Mouse (Mus musculus) kidney, embryonic 16.5 days (tissue): ENCODE results near the gene Gnaq. TPM values are rescaled to one million over a fixed set of nuclear protein-coding genes. Genes with fewer than 3 reads are reported as not detected.

ENCODE experiments used
- ATAC-seq: fragments of 200-750 bp; cut with Nextera tagmentation; 2 replicates; pipeline ENCODE4 v1.8.0; 2017; ENCODE audit warnings: moderate TSS enrichment; ENCODE audit not compliant: low FRiP score, low TSS enrichment
- H3K27ac ChIP-seq: fragments of 300-500 bp; sonication (generic); 2 replicates; pipeline ENCODE4 v1.5.1; 2014; ENCODE audit warnings: low read length
- H3K27me3 ChIP-seq: fragments of 300-500 bp; sonication (generic); 2 replicates; pipeline ENCODE4 v1.6.1; 2014; ENCODE audit warnings: low read length, control low read depth, mixed read lengths; ENCODE audit not compliant: insufficient read depth
- H3K36me3 ChIP-seq: fragments of 300-500 bp; sonication (generic); 2 replicates; pipeline ENCODE4 v1.6.1; 2014; ENCODE audit warnings: low read length, control low read depth, mixed read lengths; ENCODE audit not compliant: insufficient read depth
- H3K4me1 ChIP-seq: fragments of 300-500 bp; sonication (generic); 2 replicates; pipeline ENCODE4 v1.6.1; 2014; ENCODE audit warnings: low read length, control low read depth, mixed read lengths; ENCODE audit not compliant: insufficient read depth
- H3K4me2 ChIP-seq: fragments of 300-500 bp; sonication (generic); replicated peaks from 2 replicates; pipeline ENCODE4 v1.6.1; 2014; ENCODE audit warnings: low read depth, low read length
- H3K4me3 ChIP-seq: fragments of 300-500 bp; sonication (generic); 2 replicates; pipeline ENCODE4 v1.5.1; 2014; ENCODE audit warnings: mild to moderate bottlenecking, low read length
- H3K9ac ChIP-seq: fragments of 300-500 bp; sonication (generic); replicated peaks from 2 replicates; pipeline ENCODE4 v1.6.1; 2014; ENCODE audit warnings: low read length
- H3K9me3 ChIP-seq: fragments of 300-500 bp; sonication (generic); 2 replicates; pipeline ENCODE4 v1.6.1; 2016; ENCODE audit warnings: low read length, control low read depth
- WGBS: fragments of 180-500 bp; shearing (Covaris S2); extraction: QIAGEN DNeasy Blood & Tissue Kit; methylation state at CpG from one replicate; pipeline ENCODE4 v1.1.7; 2014; 5-methylcytosine and 5-hydroxymethylcytosine counted together
- polyA plus RNA-seq: library from polyadenylated mRNA; unstranded; fragments of >200 nt; fragmentation: Nextera tagmentation; extraction: Ambion mirVana; gene quantifications from 2 replicates; pipeline ENCODE4 v1.2.1, GENCODE M21; 2015

The Gnaq gene
- polyA plus RNA-seq, 1 experiment from 2014 or later: 40.0 TPM

- no peaks in the 10 kb centered on the region for H3K27me3 ChIP-seq
- ATAC-seq: no peak
- H3K9ac ChIP-seq: no peak overlapping the region
Measured at GRCm38 (mm10) chr19:16329648-16330047, 197.0 kb downstream of the Gnaq start.

GRCm38 (mm10) chr19:16330161-16330560 is 197.5 kb downstream of the Gnaq start:
- no peak overlapping the region for H3K4me2 ChIP-seq
- no peak overlapping the region for H3K4me3 ChIP-seq
- H3K9ac ChIP-seq: no peak overlapping the region
- no peak overlapping the region for H3K27ac ChIP-seq
- no peak for ATAC-seq
- no peaks in the 10 kb centered on the region; the same call in 1 of the 2 replicates for H3K36me3 ChIP-seq
- 74% methylated on average over 7 of the region's 7 CpGs for WGBS
- H3K9me3 ChIP-seq: no peaks in the 10 kb centered on the region
- H3K27me3 ChIP-seq: no peaks in the 10 kb centered on the region
- peaks cover 43% of the 10 kb centered on the region for H3K4me1 ChIP-seq

More at GRCm38 (mm10) chr19:16329648-16330047, 197.0 kb downstream of the Gnaq start:
- Histone ChIP-seq H3K27ac (no peak overlapping the region), H3K36me3 (no peaks in the 10 kb centered on the region; the same call in 1 of the 2 replicates), H3K4me1 (peaks cover 47% of the 10 kb centered on the region), H3K4me2 (no peak overlapping the region), H3K4me3 (no peak overlapping the region), H3K9me3 (no peaks in the 10 kb centered on the region)
- 89% methylated on average over 6 of the region's 6 CpGs for WGBS

GRCm38 (mm10) chr19:16331047-16331446 is 198.4 kb downstream of the Gnaq start:
- ATAC-seq: no peak
- H3K4me1 ChIP-seq: peaks cover 34% of the 10 kb centered on the region
- no peak overlapping the region for H3K4me2 ChIP-seq
- WGBS: 90% methylated on average over 6 of the region's 6 CpGs
- H3K9me3 ChIP-seq: no peaks in the 10 kb centered on the region
- no peak overlapping the region for H3K4me3 ChIP-seq
- peaks cover 6% of the 10 kb centered on the region; the same call in 1 of the 2 replicates for H3K36me3 ChIP-seq
- H3K9ac ChIP-seq: no peak overlapping the region
- H3K27ac ChIP-seq: no peak overlapping the region
- no peaks in the 10 kb centered on the region for H3K27me3 ChIP-seq

DNA sequence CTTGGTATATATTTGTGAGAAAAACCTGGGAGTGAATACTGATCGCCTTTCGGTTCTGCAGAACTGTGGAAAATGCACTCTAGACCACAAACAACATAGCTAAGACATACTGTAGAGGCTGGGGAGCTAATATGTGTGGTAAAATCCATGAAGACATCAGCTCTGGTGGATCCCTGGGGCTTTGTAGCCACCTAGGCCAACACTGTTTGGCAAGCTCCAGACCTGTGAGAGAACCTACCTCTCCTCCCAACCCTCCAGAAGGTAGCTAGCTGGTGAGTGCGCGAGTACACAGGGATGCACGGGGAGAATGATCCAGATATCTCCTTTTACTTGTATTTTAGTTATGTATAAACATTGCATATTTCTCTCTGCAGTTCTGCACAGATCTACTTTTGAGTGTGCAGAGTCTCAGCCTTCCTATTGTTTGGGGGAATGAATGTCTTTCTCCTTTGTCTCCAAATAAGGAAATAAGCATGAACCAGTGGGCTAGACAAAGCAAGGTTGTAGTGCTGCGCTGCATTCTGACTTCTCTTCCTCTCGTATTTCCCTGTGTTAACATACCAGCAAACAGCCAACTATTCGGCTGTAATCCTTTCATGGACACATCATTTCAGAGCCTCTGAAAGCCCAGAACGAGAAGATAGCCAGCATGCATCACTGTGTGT is 205.4 kb downstream of the Gnaq start:
- no peak for ATAC-seq
- H3K4me3 ChIP-seq: no peak overlapping the region
- no peak overlapping the region for H3K27ac ChIP-seq
- no peaks in the 10 kb centered on the region for H3K27me3 ChIP-seq
- peaks cover 6% of the 10 kb centered on the region; the same call in 1 of the 2 replicates for H3K36me3 ChIP-seq
- H3K9ac ChIP-seq: no peak overlapping the region
- no peaks in the 10 kb centered on the region for H3K9me3 ChIP-seq
- H3K4me1 ChIP-seq: no peaks in the 10 kb centered on the region
- WGBS: 84% methylated on average over 9 of the region's 9 CpGs
- H3K4me2 ChIP-seq: no peak overlapping the region

- Histone ChIP-seq H3K9me3 (no peaks in the 10 kb centered on the region), H3K4me1 (no peaks in the 10 kb centered on the region), H3K36me3 (peaks cover 6% of the 10 kb centered on the region; the same call in 1 of the 2 replicates), H3K4me3 (no peak overlapping the region), H3K9ac (no peak overlapping the region), H3K4me2 (no peak overlapping the region), H3K27me3 (no peaks in the 10 kb centered on the region), H3K27ac (no peak overlapping the region)
- WGBS: 82% methylated on average over 4 of the region's 4 CpGs
- ATAC-seq: no peak
Measured at GRCm38 (mm10) chr19:16339954-16340586, 207.4 kb downstream of the Gnaq start.

DNA sequence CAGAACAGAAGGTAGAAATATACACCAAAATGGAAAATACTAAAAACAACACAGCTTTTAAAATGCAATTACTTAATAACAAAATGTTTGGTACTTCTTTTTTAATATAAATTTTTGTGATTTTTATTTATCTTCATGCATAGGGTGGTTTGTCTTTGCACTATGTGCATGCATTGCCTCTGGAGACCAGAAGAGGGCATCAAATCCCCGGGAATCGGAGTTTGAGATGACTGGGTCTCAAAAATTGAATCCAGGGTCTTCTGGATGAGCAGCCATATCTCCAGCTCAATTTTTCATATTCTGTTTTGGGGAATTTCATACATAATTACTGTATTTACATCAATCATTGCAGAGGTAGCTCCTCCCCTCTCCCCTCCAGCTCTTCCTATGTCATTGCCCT is 210.1 kb downstream of the Gnaq start:
- H3K4me1 ChIP-seq: no peaks in the 10 kb centered on the region
- H3K27ac ChIP-seq: no peak overlapping the region
- ATAC-seq: no peak
- no peaks in the 10 kb centered on the region for H3K27me3 ChIP-seq
- H3K9ac ChIP-seq: no peak overlapping the region
- no peaks in the 10 kb centered on the region for H3K36me3 ChIP-seq
- H3K4me2 ChIP-seq: no peak overlapping the region
- 87% methylated on average over 2 of the region's 2 CpGs for WGBS
- no peak overlapping the region for H3K4me3 ChIP-seq
- H3K9me3 ChIP-seq: no peaks in the 10 kb centered on the region

- WGBS: 94% methylated on average over 2 of the region's 2 CpGs
- Histone ChIP-seq H3K4me2 (no peak overlapping the region), H3K4me1 (no peaks in the 10 kb centered on the region), H3K9ac (no peak overlapping the region), H3K9me3 (no peaks in the 10 kb centered on the region), H3K4me3 (no peak overlapping the region), H3K27ac (no peak overlapping the region), H3K36me3 (no peaks in the 10 kb centered on the region), H3K27me3 (no peaks in the 10 kb centered on the region)
- no peak for ATAC-seq
Measured at GRCm38 (mm10) chr19:16345516-16345915, 212.9 kb downstream of the Gnaq start.

- no peaks in the 10 kb centered on the region for H3K36me3 ChIP-seq
- H3K27ac ChIP-seq: no peak overlapping the region
- no peak overlapping the region for H3K9ac ChIP-seq
- no peaks in the 10 kb centered on the region for H3K4me1 ChIP-seq
- WGBS: 92% methylated on average over 3 of the region's 3 CpGs
- H3K4me3 ChIP-seq: no peak overlapping the region
- H3K9me3 ChIP-seq: no peaks in the 10 kb centered on the region
- no peak for ATAC-seq
- H3K27me3 ChIP-seq: no peaks in the 10 kb centered on the region
- H3K4me2 ChIP-seq: no peak overlapping the region
Measured at GRCm38 (mm10) chr19:16347037-16347436, 214.4 kb downstream of the Gnaq start.

- no peak overlapping the region for H3K4me3 ChIP-seq
- peaks cover 6% of the 10 kb centered on the region for H3K4me1 ChIP-seq
- no peaks in the 10 kb centered on the region for H3K36me3 ChIP-seq
Measured at GRCm38 (mm10) chr19:16353701-16354136, 221.1 kb downstream of the Gnaq start.

DNA sequence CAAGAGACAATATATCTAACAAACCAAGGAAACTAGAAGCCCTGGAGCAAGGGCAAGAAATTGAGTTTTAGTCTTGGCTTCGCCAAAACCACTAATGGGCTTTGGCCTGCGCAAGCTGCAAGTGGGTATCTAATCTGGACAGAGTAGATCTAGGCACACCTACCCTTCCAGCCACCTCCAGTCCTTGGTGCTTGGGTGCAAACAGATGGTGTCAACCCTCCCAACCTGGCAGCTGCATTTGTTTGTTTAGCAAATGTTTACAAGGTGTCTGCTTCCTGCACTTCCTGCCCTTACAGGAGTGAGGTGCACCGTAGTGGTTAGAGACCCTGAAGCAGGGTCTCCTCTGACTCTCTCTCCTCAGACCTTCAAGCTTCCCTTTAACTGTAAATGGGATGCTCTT is 225.5 kb downstream of the Gnaq start:
- Histone ChIP-seq H3K27ac (no peak overlapping the region), H3K4me1 (peaks cover 6% of the 10 kb centered on the region), H3K9ac (no peak overlapping the region), H3K36me3 (peaks cover 7% of the 10 kb centered on the region), H3K4me3 (no peak overlapping the region), H3K27me3 (no peaks in the 10 kb centered on the region), H3K9me3 (no peaks in the 10 kb centered on the region), H3K4me2 (no peak overlapping the region)
- WGBS: 63% methylated on average over 3 of the region's 3 CpGs
- no peak for ATAC-seq

More at GRCm38 (mm10) chr19:16353701-16354136, 221.1 kb downstream of the Gnaq start:
- no peak overlapping the region for H3K4me2 ChIP-seq
- H3K27me3 ChIP-seq: no peaks in the 10 kb centered on the region
- no peak overlapping the region for H3K27ac ChIP-seq
- no peak for ATAC-seq
- no peak overlapping the region for H3K9ac ChIP-seq
- H3K9me3 ChIP-seq: no peaks in the 10 kb centered on the region
